Mouse (Mus musculus): ENCODE measurements at regions not wholly inside any gene's neighbourhood (a gene's known extent, or its start where the extent isn't known, plus 50 kb on each side); places are given as distances from the start of the nearest gene placed in this dataset.

- no peak for DNase-seq (ENCODE audit: low spot score in 2 of 2)
These were observed 93.9 kb upstream of the Arntl start for GRCm38 (mm10) chr7:113113266-113113893.

DNA sequence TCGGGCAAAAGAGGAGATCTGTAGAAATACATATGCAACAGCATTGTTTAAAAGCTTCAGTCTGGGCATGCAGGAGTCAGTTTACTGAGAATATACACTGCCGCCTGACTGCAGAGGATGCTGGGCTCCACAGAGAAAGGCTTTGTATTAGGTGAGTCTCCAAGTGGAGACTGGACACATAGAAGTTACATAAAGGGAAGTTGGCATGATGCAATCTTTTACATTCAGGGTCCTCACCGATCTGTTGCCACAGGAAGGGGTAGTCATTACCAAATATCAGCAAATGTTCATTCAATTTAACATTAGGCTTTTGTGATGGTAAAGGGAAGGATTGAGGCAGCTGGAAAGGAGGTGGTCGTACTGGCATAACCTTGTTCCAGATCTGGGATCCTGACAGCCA lies 89.7 kb upstream of the Arntl start:
- no peak for DNase-seq (ENCODE audit: low spot score in 2 of 2)

DNA sequence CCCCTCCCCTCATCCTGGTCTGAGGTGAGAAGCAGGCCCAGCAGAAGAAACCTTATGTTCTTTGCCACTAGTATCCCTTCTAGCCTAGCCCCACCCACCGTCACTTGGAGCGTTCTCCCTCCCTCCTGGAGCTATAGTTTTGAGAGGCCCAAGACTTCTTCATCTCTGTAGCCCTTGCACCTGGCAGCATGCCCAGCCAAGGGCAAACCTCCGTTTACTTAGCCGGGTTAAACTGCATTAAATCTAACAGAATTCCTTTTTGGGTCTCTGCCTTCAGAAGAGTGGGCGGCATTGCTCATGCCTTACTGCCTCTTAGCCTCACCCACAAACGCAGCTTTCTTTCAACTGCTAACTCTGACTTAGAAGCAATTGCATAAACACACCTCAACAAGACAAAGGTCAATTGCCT lies 85.3 kb upstream of the Arntl start:
- no peak for DNase-seq (ENCODE audit: low spot score in 2 of 2)

DNA sequence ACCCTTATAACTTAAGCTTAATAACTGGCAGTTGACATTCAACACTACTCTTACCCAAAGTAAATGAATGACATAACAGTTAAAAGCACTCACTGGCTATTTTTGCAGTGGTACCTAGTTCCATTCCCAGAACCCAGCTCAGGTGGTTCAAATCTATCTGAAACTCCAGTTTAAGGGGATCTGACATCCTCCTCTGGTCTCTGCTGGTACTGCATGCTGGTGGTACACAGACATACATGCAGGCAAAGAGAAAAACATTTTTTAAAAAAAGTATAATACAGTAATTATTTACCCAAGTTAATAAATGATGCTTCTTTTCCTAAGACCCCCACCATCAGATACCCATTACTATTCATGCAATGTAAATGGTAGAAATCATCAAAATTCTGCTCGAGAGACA lies 81.3 kb upstream of the Arntl start:
- no peak for DNase-seq (ENCODE audit: low spot score in 2 of 2)

GRCm38 (mm10) chr7:113130552-113130951 lies 76.7 kb upstream of the Arntl start:
- DNase-seq (ENCODE audit: low spot score in 2 of 2): no peak

GRCm38 (mm10) chr7:113131945-113132538 lies 75.2 kb upstream of the Arntl start:
- no peak for DNase-seq (ENCODE audit: low spot score in 2 of 2)

- no peak for DNase-seq (ENCODE audit: low spot score in 2 of 2)
These were observed 73.4 kb upstream of the Arntl start for GRCm38 (mm10) chr7:113133891-113134290.

- DNase-seq (ENCODE audit: low spot score in 2 of 2): no peak
These were observed 67.2 kb upstream of the Arntl start for GRCm38 (mm10) chr7:113140011-113140438.

GRCm38 (mm10) chr7:113141846-113142683 lies 65.2 kb upstream of the Arntl start:
- DNase-seq (ENCODE audit: low spot score in 2 of 2): no peak

- DNase-seq (ENCODE audit: low spot score in 2 of 2): peak; percentile 42 to 69
These were observed 63.7 kb upstream of the Arntl start for GRCm38 (mm10) chr7:113143552-113143951.

GRCm38 (mm10) chr7:113145046-113145445 lies 62.2 kb upstream of the Arntl start:
- DNase-seq (ENCODE audit: low spot score in 2 of 2): no peak

DNA sequence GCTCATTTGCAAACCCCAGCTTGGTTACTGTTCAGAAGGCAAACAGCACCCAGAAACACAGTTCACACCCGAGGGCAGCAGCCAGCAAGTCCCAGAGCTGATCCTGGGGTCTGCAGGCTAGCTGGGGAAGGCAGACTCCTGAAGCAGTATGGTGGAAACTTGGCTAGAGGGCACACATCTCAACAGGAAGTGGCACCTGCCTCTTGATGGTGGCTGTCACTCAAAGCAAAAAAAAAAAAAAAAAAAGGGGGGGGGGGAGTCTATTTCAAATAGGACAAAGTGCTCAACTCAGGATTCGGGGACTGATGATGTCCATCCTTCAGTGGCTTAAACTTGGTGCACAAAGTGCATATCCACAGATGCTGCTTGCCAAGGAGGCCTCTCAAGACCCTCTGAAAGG lies 61.2 kb upstream of the Arntl start:
- DNase-seq (ENCODE audit: low spot score in 2 of 2): no peak

DNA sequence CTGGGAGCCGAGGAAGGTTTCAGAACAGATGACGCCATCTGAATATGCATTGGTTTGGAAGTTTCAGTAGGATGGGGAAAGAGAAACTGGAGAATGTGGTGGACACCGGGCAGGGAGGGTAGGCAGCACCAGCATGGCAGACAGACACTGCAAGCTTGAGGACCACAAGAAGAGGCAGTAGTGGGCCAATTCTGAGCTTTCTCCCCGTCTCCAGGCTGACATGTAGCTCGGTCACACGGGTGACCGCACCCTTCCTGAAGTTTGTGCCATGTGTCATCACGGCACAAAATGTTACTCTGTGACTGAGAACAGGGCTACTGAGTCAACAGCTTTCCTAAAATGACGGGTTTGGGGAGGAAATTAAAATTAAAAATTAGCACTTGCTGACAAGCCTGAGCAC lies 60.7 kb upstream of the Arntl start:
- DNase-seq (ENCODE audit: low spot score in 2 of 2): no peak

GRCm38 (mm10) chr7:113147391-113148332 lies 59.6 kb upstream of the Arntl start:
- DNase-seq (ENCODE audit: low spot score in 2 of 2): no peak

- no peak for DNase-seq (ENCODE audit: low spot score in 2 of 2)
These were observed 58.6 kb upstream of the Arntl start for GRCm38 (mm10) chr7:113148700-113149099.

- no peak for DNase-seq (ENCODE audit: low spot score in 2 of 2)
These were observed 57.2 kb upstream of the Arntl start for GRCm38 (mm10) chr7:113149966-113150470.

DNA sequence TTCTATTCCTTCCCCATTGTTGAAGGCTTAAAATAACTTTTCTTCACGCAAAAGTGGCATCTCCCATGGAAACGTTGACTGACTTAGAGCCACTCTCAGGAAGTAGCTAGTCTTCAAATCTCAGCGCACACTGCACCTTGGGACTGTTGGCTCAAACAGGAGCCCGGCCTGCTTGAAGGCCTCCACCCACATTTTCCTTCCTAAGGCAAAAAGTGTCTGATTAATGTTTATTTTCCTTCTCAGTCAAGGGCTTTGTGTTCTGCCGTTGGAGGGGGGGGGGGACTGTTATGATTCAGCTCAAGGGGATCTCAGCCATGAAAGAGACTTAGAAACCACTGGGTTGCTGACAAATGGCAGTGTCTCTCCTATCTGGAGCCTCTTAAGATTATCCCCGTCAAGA lies 56.5 kb upstream of the Arntl start:
- DNase-seq (ENCODE audit: low spot score in 2 of 2): no peak

- no peak for DNase-seq (ENCODE audit: low spot score in 2 of 2)
These were observed 55.8 kb upstream of the Arntl start for GRCm38 (mm10) chr7:113151499-113151898.

GRCm38 (mm10) chr7:113153386-113153785 lies 53.9 kb upstream of the Arntl start:
- no peak for DNase-seq (ENCODE audit: low spot score in 2 of 2)

- no peak for DNase-seq (ENCODE audit: low spot score in 2 of 2)
These were observed 53.2 kb upstream of the Arntl start for GRCm38 (mm10) chr7:113154066-113154465.

DNA sequence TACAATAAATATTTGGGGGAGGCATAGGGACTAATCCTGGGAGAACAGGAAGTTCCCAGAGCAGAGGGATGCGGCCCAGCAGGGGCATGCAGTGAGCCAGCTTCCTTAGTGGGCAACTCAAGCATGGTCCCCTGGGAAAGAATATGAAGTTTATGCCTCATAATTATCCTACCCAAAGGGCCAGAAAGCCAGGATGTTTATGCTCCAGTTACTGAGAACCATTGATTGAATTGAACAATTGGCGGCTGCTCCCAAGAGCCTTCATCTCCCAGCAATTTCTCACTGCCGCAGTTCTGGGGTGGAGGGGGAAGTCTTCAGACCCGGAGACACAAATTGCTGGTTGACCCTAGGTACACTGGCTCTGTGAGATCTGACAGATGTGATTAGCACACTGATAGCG lies 50.9 kb upstream of the Arntl start:
- no peak for DNase-seq (ENCODE audit: low spot score in 2 of 2)

Measured in natural killer cell, adult 2 months (primary cell).